Mouse (Mus musculus): ENCODE data around the gene Rab35. TPM values are rescaled to one million over a fixed set of nuclear protein-coding genes. Genes with fewer than 3 reads are reported as not detected.

Gene Rab35
- total and polyA plus RNA-seq, 2 experiments from 2014 or later: 24.7 to 92.5 TPM

- Histone ChIP-seq H3K9me3 (ENCODE audit: low read length) (no peaks in the 10 kb centered on the region), H3K4me3 (ENCODE audit: low read depth, low read length) (no peak overlapping the region), H3K36me3 (ENCODE audit: insufficient read depth) (peaks cover 14% of the 10 kb centered on the region), H3K9ac (no peak overlapping the region), H3K4me1 (ENCODE audit: insufficient read depth) (peaks cover 4% of the 10 kb centered on the region; the same call in 1 of the 2 replicates), H3K4me2 (ENCODE audit: low read depth) (no peak overlapping the region), H3K27me3 (ENCODE audit: insufficient read depth, low read length) (no peaks in the 10 kb centered on the region), H3K27ac (ENCODE audit: low read depth, low read length) (no peak overlapping the region)
- WGBS: 91% methylated on average over 11 of the region's 11 CpGs
- TF ChIP-seq CTCF (IDR thresholded peaks at IDR 0.05; ENCODE audit: low read depth): no peak
- DNase-seq (no peak), ATAC-seq (no peak)
These were observed 38.3 kb downstream of the Rab35 start for GRCm38 (mm10) chr5:115669974-115670373.

DNA sequence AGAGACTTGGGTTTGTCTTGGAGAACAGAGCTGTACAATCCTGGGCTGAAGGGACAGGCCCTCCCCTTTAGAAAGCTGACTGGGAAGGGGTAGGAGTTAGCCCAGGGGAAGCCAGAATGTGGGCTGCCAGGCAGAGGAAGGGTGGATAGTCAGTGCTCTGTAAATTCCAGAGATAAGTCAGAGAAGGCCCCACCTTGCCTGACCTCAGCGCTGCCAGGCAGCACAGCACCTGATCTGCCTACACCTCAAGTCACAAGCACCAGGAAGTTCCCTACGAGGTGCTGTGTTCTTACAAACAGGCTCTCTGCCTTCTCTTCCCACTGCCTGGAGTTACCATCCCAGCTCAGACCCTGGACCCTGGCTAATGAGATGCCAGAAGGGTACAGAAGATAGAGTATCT, 38.7 kb downstream of the Rab35 start:
- WGBS: 90% methylated on average over 2 of the region's 2 CpGs
- ATAC-seq (no peak), DNase-seq (no peak)

GRCm38 (mm10) chr5:115671846-115672245, 40.1 kb downstream of the Rab35 start:
- ATAC-seq: no peak
- no peak overlapping the region for H3K9ac ChIP-seq
- no peaks in the 10 kb centered on the region for H3K9me3 ChIP-seq (ENCODE audit: low read length)
- H3K36me3 ChIP-seq (ENCODE audit: insufficient read depth): peaks cover 14% of the 10 kb centered on the region
- no peak overlapping the region for H3K4me3 ChIP-seq (ENCODE audit: low read depth, low read length)
- H3K4me2 ChIP-seq (ENCODE audit: low read depth): no peak overlapping the region
- H3K27ac ChIP-seq (ENCODE audit: low read depth, low read length): no peak overlapping the region
- no peaks in the 10 kb centered on the region for H3K4me1 ChIP-seq (ENCODE audit: insufficient read depth)
- DNase-seq: no peak
- no peaks in the 10 kb centered on the region for H3K27me3 ChIP-seq (ENCODE audit: insufficient read depth, low read length)
- 61% methylated on average over 8 of the region's 8 CpGs for WGBS
- no peak for TF ChIP-seq CTCF (IDR thresholded peaks at IDR 0.05; ENCODE audit: low read depth)

More for the DNA sequence above, 38.7 kb downstream of the Rab35 start:
- Histone ChIP-seq H3K9ac (no peak overlapping the region), H3K4me1 (ENCODE audit: insufficient read depth) (peaks cover 4% of the 10 kb centered on the region; the same call in 1 of the 2 replicates), H3K9me3 (ENCODE audit: low read length) (no peaks in the 10 kb centered on the region), H3K36me3 (ENCODE audit: insufficient read depth) (peaks cover 14% of the 10 kb centered on the region), H3K27ac (ENCODE audit: low read depth, low read length) (no peak overlapping the region), H3K27me3 (ENCODE audit: insufficient read depth, low read length) (no peaks in the 10 kb centered on the region), H3K4me3 (ENCODE audit: low read depth, low read length) (no peak overlapping the region), H3K4me2 (ENCODE audit: low read depth) (no peak overlapping the region)
- TF ChIP-seq CTCF (IDR thresholded peaks at IDR 0.05; ENCODE audit: low read depth): no peak

DNA sequence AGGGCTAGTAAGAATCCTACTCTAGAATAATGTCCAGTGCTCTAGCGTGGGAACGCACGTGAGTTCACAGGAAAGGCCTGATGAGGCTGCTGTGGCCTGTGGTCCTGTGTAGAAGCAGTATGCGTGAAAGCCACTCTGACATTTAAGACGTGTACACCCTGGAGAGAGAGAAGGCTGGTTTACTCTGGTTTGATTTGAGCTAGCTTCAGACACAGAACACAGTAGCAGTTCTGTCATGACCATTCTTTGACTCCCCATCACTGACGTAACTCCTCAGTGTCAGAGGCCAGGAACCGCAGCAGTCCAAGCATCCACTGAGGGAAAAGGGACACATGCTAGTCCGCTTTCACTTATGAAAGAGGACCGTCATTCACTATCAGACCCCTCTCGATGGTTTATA, 53.4 kb downstream of the Rab35 start:
- no peaks in the 10 kb centered on the region for H3K9me3 ChIP-seq (ENCODE audit: low read length)
- no peaks in the 10 kb centered on the region for H3K4me1 ChIP-seq (ENCODE audit: insufficient read depth)
- H3K36me3 ChIP-seq (ENCODE audit: insufficient read depth): no peaks in the 10 kb centered on the region
- no peak for TF ChIP-seq CTCF (IDR thresholded peaks at IDR 0.05; ENCODE audit: low read depth)
- ATAC-seq: no peak
- WGBS: 90% methylated on average over 10 of the region's 10 CpGs
- no peak for DNase-seq
- H3K27me3 ChIP-seq (ENCODE audit: insufficient read depth, low read length): no peaks in the 10 kb centered on the region
- H3K9ac ChIP-seq: no peak overlapping the region
- no peak overlapping the region for H3K27ac ChIP-seq (ENCODE audit: low read depth, low read length)
- H3K4me3 ChIP-seq (ENCODE audit: low read depth, low read length): no peak overlapping the region
- no peak overlapping the region for H3K4me2 ChIP-seq (ENCODE audit: low read depth)

- H3K4me1 ChIP-seq (ENCODE audit: insufficient read depth): no peaks in the 10 kb centered on the region
- H3K4me3 ChIP-seq (ENCODE audit: low read depth, low read length): no peak overlapping the region
- no peaks in the 10 kb centered on the region for H3K36me3 ChIP-seq (ENCODE audit: insufficient read depth)
- DNase-seq: no peak
- 45% methylated on average over 7 of the region's 7 CpGs for WGBS
- H3K9ac ChIP-seq: no peak overlapping the region
- H3K4me2 ChIP-seq (ENCODE audit: low read depth): no peak overlapping the region
- no peaks in the 10 kb centered on the region for H3K27me3 ChIP-seq (ENCODE audit: insufficient read depth, low read length)
- no peak for ATAC-seq
- H3K27ac ChIP-seq (ENCODE audit: low read depth, low read length): no peak overlapping the region
- no peak for TF ChIP-seq CTCF (IDR thresholded peaks at IDR 0.05; ENCODE audit: low read depth)
- no peaks in the 10 kb centered on the region for H3K9me3 ChIP-seq (ENCODE audit: low read length)
These were observed 55.0 kb downstream of the Rab35 start for GRCm38 (mm10) chr5:115686716-115687115.

GRCm38 (mm10) chr5:115693271-115693670, 61.6 kb downstream of the Rab35 start:
- no peak for ATAC-seq
- H3K27ac ChIP-seq (ENCODE audit: low read depth, low read length): no peak overlapping the region
- no peak for DNase-seq
- H3K9me3 ChIP-seq (ENCODE audit: low read length): no peaks in the 10 kb centered on the region
- 56% methylated on average over 3 of the region's 3 CpGs for WGBS
- H3K27me3 ChIP-seq (ENCODE audit: insufficient read depth, low read length): no peaks in the 10 kb centered on the region
- H3K4me2 ChIP-seq (ENCODE audit: low read depth): no peak overlapping the region
- no peaks in the 10 kb centered on the region for H3K36me3 ChIP-seq (ENCODE audit: insufficient read depth)
- no peak overlapping the region for H3K4me3 ChIP-seq (ENCODE audit: low read depth, low read length)
- H3K4me1 ChIP-seq (ENCODE audit: insufficient read depth): no peaks in the 10 kb centered on the region
- H3K9ac ChIP-seq: no peak overlapping the region
- no peak for TF ChIP-seq CTCF (IDR thresholded peaks at IDR 0.05; ENCODE audit: low read depth)

- ATAC-seq (no peak), DNase-seq (no peak)
- 46% methylated on average over 6 of the region's 6 CpGs for WGBS
These were observed 63.6 kb downstream of the Rab35 start for GRCm38 (mm10) chr5:115695191-115695770.

More at GRCm38 (mm10) chr5:115695191-115695770, 63.6 kb downstream of the Rab35 start:
- Histone ChIP-seq H3K4me2 (ENCODE audit: low read depth) (no peak overlapping the region), H3K27me3 (ENCODE audit: insufficient read depth, low read length) (no peaks in the 10 kb centered on the region), H3K4me1 (ENCODE audit: insufficient read depth) (no peaks in the 10 kb centered on the region), H3K36me3 (ENCODE audit: insufficient read depth) (no peaks in the 10 kb centered on the region), H3K4me3 (ENCODE audit: low read depth, low read length) (no peak overlapping the region), H3K27ac (ENCODE audit: low read depth, low read length) (no peak overlapping the region), H3K9me3 (ENCODE audit: low read length) (no peaks in the 10 kb centered on the region), H3K9ac (no peak overlapping the region)
- TF ChIP-seq CTCF (IDR thresholded peaks at IDR 0.05; ENCODE audit: low read depth): no peak
